Mouse (Mus musculus): ENCODE data around the gene Hist1h2ab.
A peak's percentile ranks its signal among the peaks of the same experiment; 100 is the strongest.

Gene Hist1h2ab

DNA sequence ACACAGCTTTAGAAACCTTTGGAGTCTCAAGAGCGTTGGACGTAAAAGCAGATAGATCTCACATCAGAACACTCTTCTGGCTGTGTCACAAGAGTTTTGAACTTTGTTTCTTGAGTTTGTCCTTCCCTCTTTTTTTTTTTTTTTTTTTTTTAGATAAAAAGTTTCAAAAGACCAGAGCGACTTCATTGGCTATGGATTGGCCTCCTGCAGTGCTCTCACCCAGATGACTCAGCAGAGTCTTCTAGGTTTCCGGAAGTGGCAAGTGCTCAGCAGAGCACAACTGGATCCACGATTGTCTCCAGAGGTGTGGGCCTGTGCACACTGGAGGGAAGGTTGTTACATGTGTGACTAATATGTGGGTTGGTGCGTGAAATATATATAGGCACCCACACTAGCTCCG lies 27.4 kb downstream of the Hist1h2ab start:
- no peak for DNase-seq (ENCODE audit: low read depth)

GRCm38 (mm10) chr13:23779025-23779424 lies 28.1 kb downstream of the Hist1h2ab start:
- no peak for DNase-seq (ENCODE audit: low read depth)

GRCm38 (mm10) chr13:23792520-23792919 lies 41.6 kb downstream of the Hist1h2ab start:
- peak; percentile 20 for DNase-seq (ENCODE audit: low read depth)

DNA sequence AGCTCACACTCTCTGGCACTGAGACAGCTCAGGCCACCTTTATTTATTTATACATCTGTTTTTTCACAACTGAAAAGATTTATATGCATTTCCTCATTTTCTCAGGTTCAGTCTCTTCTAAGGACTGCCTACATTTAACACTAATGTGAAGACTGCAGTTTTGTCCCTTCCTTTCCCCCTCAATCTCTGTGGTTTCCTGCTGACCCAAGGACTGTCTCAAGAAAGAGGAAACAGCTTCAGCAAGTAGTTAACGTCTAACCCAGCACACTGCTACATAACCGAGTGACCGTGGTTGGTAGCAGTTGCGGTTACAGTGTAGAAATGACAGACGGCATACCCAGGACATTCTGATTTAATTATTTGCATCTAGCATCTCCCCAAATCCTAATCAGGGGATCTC lies 48.5 kb downstream of the Hist1h2ab start:
- no peak for DNase-seq (ENCODE audit: low read depth)
